Mouse (Mus musculus) cortical plate, adult 2 months (tissue): ENCODE measurements around the gene Ankrd55.

Experiments
- CTCF ChIP-seq: fragments of 200-500 bp; IDR thresholded peaks from 2 replicates; pipeline ENCODE4 v1.5.1; 2011; ENCODE audit warnings: mild to moderate bottlenecking, control low read depth, low read length; ENCODE audit not compliant: insufficient read depth; ENCODE audit errors: extremely low read depth
- POLR2A ChIP-seq: fragments of 200-500 bp; IDR thresholded peaks from 2 replicates; pipeline ENCODE4 v1.6.1; 2011; ENCODE audit warnings: mild to moderate bottlenecking, low read length, control low read depth; ENCODE audit not compliant: insufficient read depth; ENCODE audit errors: extremely low read depth

GRCm38 (mm10) chr13:112293092-112293491, 4.8 kb downstream of the Ankrd55 start:
- TF ChIP-seq CTCF (no peak), POLR2A (no peak)
